Mouse (Mus musculus) kidney, postnatal 0 days (tissue): Measurements from ENCODE around the gene Phf5a. TPM values are rescaled to one million over a fixed set of nuclear protein-coding genes. Genes with fewer than 3 reads are reported as not detected.

ENCODE experiments used
- ATAC-seq: fragments of 200-750 bp; cut with Nextera tagmentation; replicated peaks from 2 replicates; pipeline ENCODE4 v1.8.0; 2017; ENCODE audit warnings: low read depth, moderate number of reproducible peaks, moderate TSS enrichment, moderate library complexity; ENCODE audit not compliant: low FRiP score
- DNase-seq: peaks from one replicate; pipeline ENCODE4 v3.0.0-alpha.2; 2016; ENCODE audit warnings: low spot score
- H3K27ac ChIP-seq: fragments of 300-500 bp; sonication (generic); 2 replicates; pipeline ENCODE4 v1.5.1; 2014; ENCODE audit warnings: mild to moderate bottlenecking
- H3K27me3 ChIP-seq: fragments of 300-500 bp; sonication (generic); 2 replicates; pipeline ENCODE4 v1.6.1; 2014; ENCODE audit warnings: low read length, mixed read lengths; ENCODE audit not compliant: insufficient read depth
- H3K36me3 ChIP-seq: fragments of 300-500 bp; sonication (generic); 2 replicates; pipeline ENCODE4 v1.6.1; 2014; ENCODE audit warnings: low read length, mixed read lengths; ENCODE audit not compliant: insufficient read depth
- H3K4me1 ChIP-seq: fragments of 300-500 bp; sonication (generic); replicated peaks from 2 replicates; pipeline ENCODE4 v1.6.1; 2014; ENCODE audit warnings: antibody characterized with exemption, low read length, mixed read lengths; ENCODE audit not compliant: insufficient read depth
- H3K4me2 ChIP-seq: fragments of 300-500 bp; sonication (generic); 2 replicates; pipeline ENCODE4 v1.6.1; 2014; ENCODE audit warnings: mild to moderate bottlenecking, low read length, moderate library complexity, mixed read lengths
- H3K4me3 ChIP-seq: fragments of 300-500 bp; sonication (generic); replicated peaks from 2 replicates; pipeline ENCODE4 v1.5.1; 2014; ENCODE audit warnings: low read depth, low read length
- H3K9ac ChIP-seq: fragments of 300-500 bp; sonication (generic); 2 replicates; pipeline ENCODE4 v1.6.1; 2014; ENCODE audit warnings: low read depth, low read length
- H3K9me3 ChIP-seq: fragments of 300-500 bp; sonication (generic); replicated peaks from 2 replicates; pipeline ENCODE4 v1.6.1; 2016; ENCODE audit warnings: low read length, inconsistent platforms, mixed read lengths
- CTCF ChIP-seq: IDR thresholded peaks from 2 replicates; pipeline ENCODE4 v1.5.1; 2016; ENCODE audit warnings: antibody characterized with exemption, low read depth, mild to moderate bottlenecking, moderate library complexity
- WGBS: fragments of 180-500 bp; shearing (Covaris S2); extraction: QIAGEN DNeasy Blood & Tissue Kit; methylation state at CpG from one replicate; pipeline ENCODE4 v1.1.7; 2014; 5-methylcytosine and 5-hydroxymethylcytosine counted together
- polyA plus RNA-seq: library from polyadenylated mRNA; unstranded; fragments of >200 nt; fragmentation: Nextera tagmentation; extraction: Ambion mirVana; gene quantifications from 2 replicates; pipeline ENCODE4 v1.2.1, GENCODE M21; 2015

The Phf5a gene
- polyA plus RNA-seq, 1 experiment from 2014 or later: 103 TPM

DNA sequence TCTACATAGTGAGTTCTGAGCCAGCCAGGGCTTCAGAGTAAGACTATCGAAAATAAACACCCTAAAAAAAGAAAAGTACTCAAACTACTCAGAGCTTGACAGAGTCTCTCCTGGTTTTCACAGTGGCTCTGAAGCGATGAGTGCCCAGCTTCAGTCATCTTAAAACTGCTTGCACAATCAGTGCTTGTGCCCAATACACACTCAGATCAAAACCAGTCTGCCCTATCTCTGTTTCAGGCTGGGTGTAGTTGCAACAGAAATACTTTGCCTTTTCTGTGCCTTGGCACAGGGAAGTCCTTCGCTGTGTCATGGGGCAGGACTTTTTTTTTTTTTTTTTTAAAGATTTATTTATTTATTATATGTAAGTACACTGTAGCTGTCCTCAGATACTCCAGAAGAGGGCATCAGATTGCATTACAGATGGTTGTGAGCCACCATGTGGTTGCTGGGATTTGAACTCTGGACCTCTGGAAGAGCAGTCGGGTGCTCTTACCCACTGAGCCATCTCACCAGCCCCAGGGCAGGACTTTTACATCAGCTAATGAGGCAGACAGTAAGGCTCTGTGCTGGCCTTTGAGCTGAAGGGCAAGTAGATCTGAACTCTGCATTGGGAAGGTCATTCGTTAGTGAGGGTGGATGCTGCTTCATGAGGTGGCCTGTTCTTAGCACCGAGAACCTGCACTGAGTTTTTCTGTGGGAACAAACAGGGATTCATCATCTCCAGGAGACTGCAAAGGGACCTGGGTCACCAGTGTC lies 15.3 kb upstream of the Phf5a start:
- Histone ChIP-seq H3K9ac (no peak overlapping the region), H3K9me3 (no peaks in the 10 kb centered on the region), H3K27me3 (no peaks in the 10 kb centered on the region), H3K4me1 (no peaks in the 10 kb centered on the region), H3K27ac (no peak overlapping the region), H3K36me3 (peaks cover 18% of the 10 kb centered on the region), H3K4me2 (no peak overlapping the region), H3K4me3 (no peak overlapping the region)
- TF ChIP-seq CTCF: no peak
- ATAC-seq: no peak
- WGBS: 85% methylated on average over 6 of the region's 6 CpGs
- DNase-seq: no peak

DNA sequence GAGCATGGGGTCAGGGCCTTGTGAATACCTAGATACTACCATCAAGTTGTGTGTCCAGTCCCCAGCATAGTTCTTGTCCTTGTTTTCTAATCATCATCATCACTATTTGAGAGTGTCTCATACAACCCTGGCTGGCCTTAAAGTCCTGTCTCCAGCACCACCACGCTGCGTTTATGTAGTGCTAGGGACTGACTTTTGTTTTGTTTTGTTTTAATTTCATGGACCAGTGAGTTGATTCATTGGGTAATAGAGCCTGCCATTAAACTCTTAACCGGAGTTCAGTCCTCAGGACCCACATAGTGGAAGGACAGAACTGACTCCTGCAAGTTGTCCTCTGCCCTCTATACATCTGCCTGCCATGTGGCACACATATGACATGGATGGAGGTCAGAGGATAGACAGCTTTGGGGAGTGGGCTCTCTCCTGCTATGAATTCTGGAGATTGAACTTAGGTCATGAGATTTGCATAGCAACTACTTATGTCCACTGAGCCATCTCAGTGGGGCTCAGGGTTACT lies 13.8 kb upstream of the Phf5a start:
- peak overlapping the region; percentile 62 for H3K27ac ChIP-seq
- H3K9me3 ChIP-seq: no peaks in the 10 kb centered on the region
- 26% methylated on average over 3 of the region's 3 CpGs for WGBS
- ATAC-seq (peak; percentile 37; the same call in 1 of the 2 replicates), DNase-seq (peak; percentile 60)
- TF ChIP-seq CTCF: no peak
- H3K4me3 ChIP-seq: no peak overlapping the region
- no peak overlapping the region for H3K9ac ChIP-seq
- H3K36me3 ChIP-seq: peaks cover 12% of the 10 kb centered on the region
- no peak overlapping the region for H3K4me2 ChIP-seq
- no peaks in the 10 kb centered on the region for H3K27me3 ChIP-seq
- H3K4me1 ChIP-seq: no peaks in the 10 kb centered on the region

DNA sequence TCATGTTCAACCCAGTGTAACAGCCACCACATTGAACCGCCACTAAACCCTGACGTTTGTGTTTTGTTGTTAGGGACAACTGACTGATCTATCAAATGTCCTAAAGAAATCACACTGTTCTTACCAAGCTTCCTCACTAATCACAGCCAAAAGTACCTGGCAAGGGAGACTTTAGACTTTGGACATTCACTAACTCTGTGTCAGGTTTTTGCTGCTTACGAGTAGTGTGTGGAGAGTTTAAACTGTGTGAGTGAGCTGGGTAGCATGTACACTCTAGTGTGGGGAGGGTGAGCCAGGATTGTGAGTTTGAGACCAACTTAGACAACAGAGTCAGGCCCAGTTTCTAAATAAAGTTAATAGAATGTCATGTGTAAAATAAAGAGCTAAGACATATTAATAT lies 10.6 kb upstream of the Phf5a start:
- no peak for TF ChIP-seq CTCF
- Histone ChIP-seq H3K9ac (no peak overlapping the region), H3K27ac (no peak overlapping the region), H3K9me3 (no peaks in the 10 kb centered on the region), H3K4me3 (no peak overlapping the region), H3K27me3 (no peaks in the 10 kb centered on the region), H3K4me2 (no peak overlapping the region), H3K36me3 (0 out of 2 replicates have a peak, but pooled peaks cover 4% of the 10 kb centered on the region), H3K4me1 (peaks cover 7% of the 10 kb centered on the region; the same call in 1 of the 2 replicates)
- ATAC-seq (no peak), DNase-seq (no peak)
- WGBS: 77% methylated on average over 3 of the region's 3 CpGs

DNA sequence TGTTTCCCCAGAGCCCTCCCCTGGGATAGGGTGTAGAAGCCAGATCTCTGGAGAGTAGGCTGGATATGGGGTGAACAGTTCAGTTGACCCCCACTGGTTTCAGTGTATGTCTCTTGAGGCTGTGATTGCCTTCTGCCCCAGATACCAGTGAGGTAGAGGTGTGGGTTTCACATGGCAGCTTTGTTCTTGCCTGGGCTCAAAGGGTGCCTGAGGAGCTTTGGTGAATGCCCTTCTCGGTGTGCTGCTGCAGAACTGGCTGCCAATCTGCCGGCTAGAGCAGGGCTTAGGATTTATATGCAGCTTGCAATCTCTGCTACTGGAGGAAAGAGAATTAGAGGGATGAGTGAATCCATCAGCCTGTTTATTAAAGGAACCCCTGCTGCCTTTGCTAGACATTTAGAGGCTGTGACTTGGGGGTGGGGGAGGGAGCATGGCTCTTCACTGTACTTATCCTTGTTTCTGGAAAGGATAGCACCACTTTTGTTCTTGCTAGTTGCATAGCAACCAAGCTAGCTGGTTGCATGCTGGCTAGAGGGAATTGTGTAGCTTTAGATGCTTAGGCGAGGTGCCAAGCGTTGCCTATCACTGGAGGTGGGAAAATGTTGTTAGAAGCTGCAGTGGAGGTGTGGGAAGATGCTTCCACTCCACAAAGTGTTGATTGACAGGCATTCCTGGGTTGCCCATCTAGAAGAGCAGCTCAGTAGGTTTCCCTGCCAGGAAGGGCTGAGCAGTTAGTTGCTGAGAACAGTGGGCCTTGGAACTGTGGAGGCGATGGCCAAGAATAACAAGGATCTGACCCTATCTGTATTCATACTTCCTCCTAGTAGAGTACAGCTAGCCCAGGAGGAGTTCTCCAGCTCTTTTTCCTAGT lies 8.1 kb upstream of the Phf5a start:
- ATAC-seq (no peak), DNase-seq (peak; percentile 70)
- no peak for TF ChIP-seq CTCF
- no peak overlapping the region for H3K9ac ChIP-seq
- no peaks in the 10 kb centered on the region for H3K27me3 ChIP-seq
- H3K9me3 ChIP-seq: no peaks in the 10 kb centered on the region
- WGBS: 66% methylated on average over 5 of the region's 5 CpGs
- H3K36me3 ChIP-seq: no peaks in the 10 kb centered on the region
- H3K4me2 ChIP-seq: no peak overlapping the region
- H3K4me3 ChIP-seq: no peak overlapping the region
- peak overlapping the region; percentile 21; the same call in 1 of the 2 replicates for H3K27ac ChIP-seq
- peaks cover 7% of the 10 kb centered on the region; the same call in 1 of the 2 replicates for H3K4me1 ChIP-seq

DNA sequence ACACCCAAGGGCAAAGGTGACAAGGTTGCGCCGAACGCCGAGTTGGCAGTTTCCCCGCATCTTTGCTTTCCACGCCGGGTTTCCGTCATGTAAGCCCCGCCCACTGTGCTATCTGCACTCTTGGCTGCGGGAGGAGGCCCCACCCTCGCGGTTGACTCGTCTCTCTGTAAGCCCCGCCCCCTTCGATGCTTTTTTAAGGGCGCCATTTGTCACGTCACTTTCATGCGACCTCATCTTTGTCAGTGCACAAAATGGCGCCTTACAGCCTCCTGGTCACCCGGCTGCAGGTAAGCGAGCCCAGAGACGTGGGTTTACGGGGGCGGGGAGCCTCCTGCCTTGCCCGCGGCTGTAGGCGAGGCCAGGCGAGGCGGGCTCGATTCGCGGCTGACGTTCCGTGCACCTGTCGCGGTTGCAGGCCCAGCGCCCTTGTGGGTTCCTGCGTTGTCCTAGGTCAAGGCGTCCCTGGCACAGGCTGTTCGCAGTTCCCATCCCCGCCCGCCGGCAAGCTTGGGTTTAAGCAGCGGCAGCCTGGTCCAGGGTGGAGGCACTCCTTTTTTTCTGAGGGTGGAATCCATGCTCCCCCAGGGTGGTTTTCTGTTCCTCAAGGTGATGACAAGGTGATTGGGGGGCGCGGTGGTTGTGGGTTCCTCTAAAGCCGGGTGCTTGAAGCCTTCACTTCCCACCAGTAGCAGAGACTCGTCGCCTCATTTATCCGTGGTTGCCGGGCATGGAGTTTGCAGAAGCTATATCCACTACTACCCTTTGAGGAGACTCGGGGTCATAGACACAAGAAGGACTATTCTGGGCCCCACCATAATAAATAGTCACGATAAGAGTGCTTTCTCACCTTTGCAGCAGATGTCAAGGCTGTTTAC lies 788 bp upstream of the Phf5a start, which contains the start of gene Aco2:
Gene Aco2 (plus strand): TSS at position 48 of the 875 bp plus-strand sequence.
- peak; percentile 83 for ATAC-seq
- under 1% methylated on average over 53 of the region's 53 CpGs for WGBS
- H3K4me2 ChIP-seq: peak within 1 kb of the TSS; percentile 83
- no peaks in the 10 kb centered on the region; the same call in 1 of the 2 replicates for H3K4me1 ChIP-seq
- peaks cover 30% of the 10 kb centered on the region for H3K36me3 ChIP-seq
- peak within 1 kb of the TSS; percentile 88 for H3K9ac ChIP-seq
- no peaks in the 10 kb centered on the region for H3K27me3 ChIP-seq
- peak; percentile 99 for DNase-seq
- H3K27ac ChIP-seq: peak within 1 kb of the TSS; percentile 96
- H3K4me3 ChIP-seq: peak within 1 kb of the TSS; percentile 91
- TF ChIP-seq CTCF: no peak
- H3K9me3 ChIP-seq: no peaks in the 10 kb centered on the region
